11 mouse cellular contexts compared by ENCODE assay signal in genomic region chr13:93550311-93550710, GRCm38 (mm10). TPM values are rescaled to one million over a fixed set of nuclear protein-coding genes. Genes with fewer than 3 reads are reported as not detected.
DNase-seq lines count a peak whose midpoint lies in the region; ATAC-seq and TF ChIP-seq lines count a peak whose summit lies in the region.
"Had no signal": no experiment of that assay in that cellular context is flagged by ENCODE, and none has a peak within 500 bp of the region (broad histone marks: within the 10 kb centered on the region; RNA-seq: fewer than 3 reads in every experiment).

No protein-coding gene starts in this region.

- no peak overlapping the region for H3K9ac ChIP-seq in midbrain, embryonic 16.5 days (ENCODE audit: low read depth, low read length)
- H3K9ac ChIP-seq: lung, embryonic 14.5 days had no signal

- no peaks in the 10 kb centered on the region for H3K27me3 ChIP-seq in midbrain, embryonic 16.5 days (ENCODE audit: control insufficient read depth, insufficient read depth, low read depth, low read length)
- no peaks in the 10 kb centered on the region for H3K27me3 ChIP-seq in hindbrain, embryonic 10.5 days (ENCODE audit: insufficient read depth, poor library complexity, severe bottlenecking)

- no peaks in the 10 kb centered on the region for H3K4me1 ChIP-seq in midbrain, embryonic 16.5 days (ENCODE audit: control insufficient read depth, insufficient read depth, low read length)
- H3K4me1 ChIP-seq in hindbrain, embryonic 10.5 days (replicated peaks) = no peaks in the 10 kb centered on the region

- no peak overlapping the region for H3K4me2 ChIP-seq in midbrain, embryonic 16.5 days (ENCODE audit: low read length)
- H3K4me2 ChIP-seq: lung, embryonic 14.5 days had no signal

- TF ChIP-seq CTCF in layer of hippocampus, adult 2 months (conservative IDR thresholded peaks at IDR 0.05) = no peak

- WGBS in midbrain, embryonic 16.5 days = 89% methylated on average over 7 of the region's 7 CpGs
- 89% methylated on average over 7 of the region's 7 CpGs for WGBS in hindbrain, embryonic 10.5 days

- no peak overlapping the region for H3K27ac ChIP-seq in layer of hippocampus, adult 2 months
- no peak overlapping the region for H3K27ac ChIP-seq in midbrain, embryonic 16.5 days (ENCODE audit: low read length)
- no peak overlapping the region for H3K27ac ChIP-seq in hindbrain, embryonic 10.5 days

- no peak overlapping the region for H3K4me3 ChIP-seq in layer of hippocampus, adult 2 months
- H3K4me3 ChIP-seq in midbrain, embryonic 16.5 days (ENCODE audit: low read depth, low read length) = no peak overlapping the region
- no peak overlapping the region for H3K4me3 ChIP-seq in hindbrain, embryonic 10.5 days

- H3K9me3 ChIP-seq in midbrain, embryonic 16.5 days (replicated peaks; ENCODE audit: control insufficient read depth, low read length, poor library complexity, severe bottlenecking) = no peaks in the 10 kb centered on the region
- H3K9me3 ChIP-seq in hindbrain, embryonic 10.5 days = no peaks in the 10 kb centered on the region

- no peak for ATAC-seq in cerebellum, adult (ENCODE audit: insufficient number of reproducible peaks, low FRiP score, low TSS enrichment)
- no peak for ATAC-seq in midbrain, embryonic 16.5 days

- no peaks in the 10 kb centered on the region for H3K36me3 ChIP-seq in midbrain, embryonic 16.5 days (ENCODE audit: control insufficient read depth, insufficient read depth, low read length)
- no peaks in the 10 kb centered on the region for H3K36me3 ChIP-seq in hindbrain, embryonic 10.5 days

- DNase-seq in cerebellum, adult 11-12 months = peak; percentile 25
- DNase-seq in layer of hippocampus, postnatal 10 days (ENCODE audit: low spot score in 2 of 2) = peak; percentile 25 to 39
- no peak for DNase-seq in layer of hippocampus, adult 2 months (ENCODE audit: low spot score in 2 of 2)
- DNase-seq in cerebellum, postnatal 14 days = peak; percentile 77 to 78
- peak; percentile 14 for DNase-seq in heart, postnatal 4 days
- no peak for DNase-seq in hindbrain, embryonic 10.5 days (ENCODE audit: low spot score)
- DNase-seq: lung, embryonic 14.5 days; right cerebral cortex, postnatal 14 days; thymus, adult 18-20 months had no signal

RNA-seq across cellular contexts. Expression of gene Jmy, which starts 50.7 kb away (rescaled TPM):
- total RNA-seq in layer of hippocampus, postnatal 10 days (2021) = 10 to 100 TPM; 35.4 to 41.6 TPM
- 10 to 100 TPM; 38.6 TPM for total RNA-seq in layer of hippocampus, adult 2 months (2021)
- 10 to 100 TPM; 35.1 to 37.5 TPM for total RNA-seq in heart, postnatal 4 days (2021)
- 3.2 and 3.5 TPM in 2 replicates for polyA plus RNA-seq in midbrain, embryonic 16.5 days (2015; fragmentation: Nextera tagmentation; extraction: Ambion mirVana)
- 3.9 and 4.0 TPM in 2 replicates for polyA plus RNA-seq in hindbrain, embryonic 10.5 days (2016; fragmentation: Nextera tagmentation; extraction: Ambion mirVana)

Comparison
In these comparisons a context has a peak if more than half of its experiments do, and no peak if none do; other contexts are left out.
1. DNase-seq: peak in cerebellum, adult 11-12 months (single experiment), layer of hippocampus, postnatal 10 days (2 of 2), cerebellum, postnatal 14 days (2 of 2) and heart, postnatal 4 days (single experiment); none in layer of hippocampus, adult 2 months (0 of 2) and hindbrain, embryonic 10.5 days (single experiment).